Mouse (Mus musculus): ENCODE results near the gene Itpk1. TPM values are rescaled to one million over a fixed set of nuclear protein-coding genes. Genes with fewer than 3 reads are reported as not detected.

Gene Itpk1
- total and polyA plus RNA-seq, 3 experiments = 7.9 to 11.6 (median 9.5) TPM

- no peak overlapping the region for H3K27ac ChIP-seq
- H3K36me3 ChIP-seq (ENCODE audit: control insufficient read depth, insufficient read depth, low read length) = no peaks in the 10 kb centered on the region
- TF ChIP-seq CTCF (IDR thresholded peaks at IDR 0.05) (no peak), EP300 (IDR thresholded peaks at IDR 0.05; ENCODE audit: insufficient read depth, low read depth, low read length) (no peak), POLR2A (IDR thresholded peaks at IDR 0.05; ENCODE audit: insufficient read depth, low read depth, low read length) (no peak)
- no peaks in the 10 kb centered on the region for H3K79me2 ChIP-seq (replicated peaks; ENCODE audit: control insufficient read depth, insufficient read depth, low read length)
- no peaks in the 10 kb centered on the region for H3K27me3 ChIP-seq (ENCODE audit: control insufficient read depth, insufficient read depth, low read length)
- no peaks in the 10 kb centered on the region for H3K4me1 ChIP-seq (ENCODE audit: control insufficient read depth, insufficient read depth, low read length)
- no peak overlapping the region for H3K4me3 ChIP-seq
- no peak overlapping the region for H3K9ac ChIP-seq (ENCODE audit: low read depth, low read length)
- no peak for DNase-seq
- 72% methylated on average over 12 of the region's 12 CpGs for WGBS
- intact Hi-C loops (cut with DNase I) = no loop called here
Observed at GRCm38 (mm10) chr12:102622302-102622842, 82.4 kb downstream of the Itpk1 start.

DNA sequence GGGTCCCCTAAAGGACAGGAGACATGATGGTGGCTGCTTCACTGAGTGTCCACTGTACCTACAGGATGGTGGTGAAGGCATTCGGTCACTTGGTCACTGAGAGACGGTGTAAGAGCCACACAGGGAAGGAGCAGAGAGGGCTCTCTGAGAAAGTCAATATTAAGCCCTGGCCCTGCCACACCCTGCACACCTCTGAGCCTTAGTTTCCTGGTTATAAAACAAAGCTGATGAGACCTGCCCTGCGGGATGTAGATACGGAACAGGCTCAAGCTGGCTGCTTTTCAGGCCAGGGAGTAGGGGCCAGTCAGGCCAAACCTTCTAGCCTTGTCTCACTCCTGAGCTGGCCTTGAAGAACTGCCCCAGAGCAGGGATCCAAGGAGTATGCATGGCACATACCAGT, 82.9 kb downstream of the Itpk1 start:
- Histone ChIP-seq H3K4me3 (no peak overlapping the region), H3K4me1 (ENCODE audit: control insufficient read depth, insufficient read depth, low read length) (peaks cover 2% of the 10 kb centered on the region), H3K27ac (no peak overlapping the region), H3K27me3 (ENCODE audit: control insufficient read depth, insufficient read depth, low read length) (no peaks in the 10 kb centered on the region), H3K36me3 (ENCODE audit: control insufficient read depth, insufficient read depth, low read length) (no peaks in the 10 kb centered on the region), H3K9ac (ENCODE audit: low read depth, low read length) (no peak overlapping the region), H3K79me2 (replicated peaks; ENCODE audit: control insufficient read depth, insufficient read depth, low read length) (no peaks in the 10 kb centered on the region)
- 94% methylated on average over 4 of the region's 4 CpGs for whole genome bisulfite sequencing
- DNase-seq = no peak
- TF ChIP-seq EP300 (IDR thresholded peaks at IDR 0.05; ENCODE audit: insufficient read depth, low read depth, low read length) = no peak
- no peak for TF ChIP-seq CTCF (IDR thresholded peaks at IDR 0.05)
- no peak for TF ChIP-seq POLR2A (IDR thresholded peaks at IDR 0.05; ENCODE audit: insufficient read depth, low read depth, low read length)
- intact Hi-C loops (cut with DNase I) = no loop called here

DNA sequence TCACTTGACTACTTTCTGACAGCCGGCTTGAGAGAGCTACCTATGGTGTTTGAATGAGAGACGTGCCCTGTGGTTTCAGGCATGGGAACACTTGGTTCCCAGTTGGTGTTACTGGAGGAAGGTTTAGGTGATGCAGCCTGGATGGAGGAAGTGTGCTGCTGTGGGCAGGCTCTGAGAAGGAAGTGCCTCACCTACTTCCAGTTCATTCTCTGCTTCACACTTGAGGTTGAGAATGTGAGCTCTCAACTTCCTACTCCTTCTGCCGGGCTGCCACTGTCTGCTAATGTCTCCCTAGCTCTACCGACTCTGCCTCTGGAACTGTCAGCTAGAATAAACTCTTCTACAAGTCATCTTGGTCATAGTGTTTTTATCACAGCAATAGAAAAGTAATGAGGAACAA, 83.5 kb downstream of the Itpk1 start:
- intact Hi-C loops (cut with DNase I) = no loop called here
- 82% methylated on average over 4 of the region's 4 CpGs for WGBS

GRCm38 (mm10) chr12:102619908-102620307, 84.8 kb downstream of the Itpk1 start:
- no peak overlapping the region for H3K27ac ChIP-seq
- WGBS = 74% methylated on average over 7 of the region's 7 CpGs
- no peak overlapping the region for H3K4me3 ChIP-seq
- H3K36me3 ChIP-seq (ENCODE audit: control insufficient read depth, insufficient read depth, low read length) = no peaks in the 10 kb centered on the region
- no peak for TF ChIP-seq POLR2A (IDR thresholded peaks at IDR 0.05; ENCODE audit: insufficient read depth, low read depth, low read length)
- TF ChIP-seq CTCF (IDR thresholded peaks at IDR 0.05) = no peak
- TF ChIP-seq EP300 (IDR thresholded peaks at IDR 0.05; ENCODE audit: insufficient read depth, low read depth, low read length) = no peak
- intact Hi-C loops (cut with DNase I) = no loop called here
- DNase-seq = no peak
- no peaks in the 10 kb centered on the region for H3K79me2 ChIP-seq (replicated peaks; ENCODE audit: control insufficient read depth, insufficient read depth, low read length)
- no peak overlapping the region for H3K9ac ChIP-seq (ENCODE audit: low read depth, low read length)
- H3K4me1 ChIP-seq (ENCODE audit: control insufficient read depth, insufficient read depth, low read length) = peaks cover 2% of the 10 kb centered on the region
- no peaks in the 10 kb centered on the region for H3K27me3 ChIP-seq (ENCODE audit: control insufficient read depth, insufficient read depth, low read length)

More for the DNA sequence above, 83.5 kb downstream of the Itpk1 start:
- Histone ChIP-seq H3K79me2 (replicated peaks; ENCODE audit: control insufficient read depth, insufficient read depth, low read length) (no peaks in the 10 kb centered on the region), H3K27me3 (ENCODE audit: control insufficient read depth, insufficient read depth, low read length) (no peaks in the 10 kb centered on the region), H3K9ac (ENCODE audit: low read depth, low read length) (no peak overlapping the region), H3K4me3 (no peak overlapping the region), H3K4me1 (ENCODE audit: control insufficient read depth, insufficient read depth, low read length) (peaks cover 2% of the 10 kb centered on the region), H3K27ac (no peak overlapping the region), H3K36me3 (ENCODE audit: control insufficient read depth, insufficient read depth, low read length) (no peaks in the 10 kb centered on the region)
- no peak for DNase-seq
- TF ChIP-seq EP300 (IDR thresholded peaks at IDR 0.05; ENCODE audit: insufficient read depth, low read depth, low read length) (no peak), CTCF (IDR thresholded peaks at IDR 0.05) (no peak), POLR2A (IDR thresholded peaks at IDR 0.05; ENCODE audit: insufficient read depth, low read depth, low read length) (no peak)

- Histone ChIP-seq H3K4me1 (ENCODE audit: control insufficient read depth, insufficient read depth, low read length) (peaks cover 2% of the 10 kb centered on the region), H3K27ac (no peak overlapping the region), H3K27me3 (ENCODE audit: control insufficient read depth, insufficient read depth, low read length) (no peaks in the 10 kb centered on the region), H3K4me3 (no peak overlapping the region), H3K79me2 (replicated peaks; ENCODE audit: control insufficient read depth, insufficient read depth, low read length) (no peaks in the 10 kb centered on the region), H3K9ac (ENCODE audit: low read depth, low read length) (no peak overlapping the region), H3K36me3 (ENCODE audit: control insufficient read depth, insufficient read depth, low read length) (no peaks in the 10 kb centered on the region)
- intact Hi-C loops (cut with DNase I) = no loop called here
- TF ChIP-seq EP300 (IDR thresholded peaks at IDR 0.05; ENCODE audit: insufficient read depth, low read depth, low read length) (no peak), CTCF (IDR thresholded peaks at IDR 0.05) (no peak), POLR2A (IDR thresholded peaks at IDR 0.05; ENCODE audit: insufficient read depth, low read depth, low read length) (no peak)
- 73% methylated on average over 9 of the region's 9 CpGs for WGBS
- no peak for DNase-seq
Observed at GRCm38 (mm10) chr12:102618085-102618484, 86.6 kb downstream of the Itpk1 start.

- intact Hi-C loops (cut with DNase I) = no loop called here
- 53% methylated on average over 7 of the region's 7 CpGs for WGBS
- TF ChIP-seq CTCF (IDR thresholded peaks at IDR 0.05) (peak; percentile 34), EP300 (IDR thresholded peaks at IDR 0.05; ENCODE audit: insufficient read depth, low read depth, low read length) (no peak)
- Histone ChIP-seq H3K27me3 (ENCODE audit: control insufficient read depth, insufficient read depth, low read length) (no peaks in the 10 kb centered on the region), H3K79me2 (replicated peaks; ENCODE audit: control insufficient read depth, insufficient read depth, low read length) (no peaks in the 10 kb centered on the region), H3K36me3 (ENCODE audit: control insufficient read depth, insufficient read depth, low read length) (no peaks in the 10 kb centered on the region), H3K4me1 (ENCODE audit: control insufficient read depth, insufficient read depth, low read length) (peaks cover 2% of the 10 kb centered on the region), H3K4me3 (no peak overlapping the region), H3K27ac (no peak overlapping the region), H3K9ac (ENCODE audit: low read depth, low read length) (no peak overlapping the region)
- no peak for DNase-seq
Observed at GRCm38 (mm10) chr12:102616843-102617519, 87.7 kb downstream of the Itpk1 start.
